Mouse (Mus musculus) brain, embryonic 14.5 days (tissue): ENCODE data around the gene Msi2. TPM values are rescaled to one million over a fixed set of nuclear protein-coding genes. Genes with fewer than 3 reads are reported as not detected.

ENCODE experiments used
- DNase-seq: peaks from one replicate; pipeline ENCODE4 v3.0.0-alpha.2; 2011; ENCODE audit warnings: low read depth
- CTCF ChIP-seq: fragments of 200-500 bp; IDR thresholded peaks from 2 replicates; pipeline ENCODE4 v1.5.1; 2012; ENCODE audit warnings: inconsistent platforms, mild to moderate bottlenecking, moderate library complexity, borderline replicate concordance; ENCODE audit not compliant: insufficient read depth, insufficient read length; ENCODE audit errors: extremely low read depth
- POLR2A ChIP-seq: fragments of 200-500 bp; IDR thresholded peaks from 2 replicates; pipeline ENCODE4 v1.6.1; 2012; ENCODE audit warnings: mild to moderate bottlenecking, inconsistent platforms, borderline replicate concordance; ENCODE audit not compliant: poor library complexity, insufficient read depth, insufficient read length, severe bottlenecking; ENCODE audit errors: extremely low read depth
- polyA plus RNA-seq: library from polyadenylated mRNA; depleted of rRNA; stranded (reverse); fragments of >200 nt; gene quantifications from 2 replicates; pipeline ENCODE4 v1.2.3, GENCODE M21; 2012

Msi2 gene
- polyA plus RNA-seq, 1 experiment, result 90.4 TPM

GRCm38 (mm10) chr11:88538710-88539340 is 179.5 kb downstream of the Msi2 start:
- no peak for TF ChIP-seq CTCF
- no peak for TF ChIP-seq POLR2A
- no peak for DNase-seq

DNA sequence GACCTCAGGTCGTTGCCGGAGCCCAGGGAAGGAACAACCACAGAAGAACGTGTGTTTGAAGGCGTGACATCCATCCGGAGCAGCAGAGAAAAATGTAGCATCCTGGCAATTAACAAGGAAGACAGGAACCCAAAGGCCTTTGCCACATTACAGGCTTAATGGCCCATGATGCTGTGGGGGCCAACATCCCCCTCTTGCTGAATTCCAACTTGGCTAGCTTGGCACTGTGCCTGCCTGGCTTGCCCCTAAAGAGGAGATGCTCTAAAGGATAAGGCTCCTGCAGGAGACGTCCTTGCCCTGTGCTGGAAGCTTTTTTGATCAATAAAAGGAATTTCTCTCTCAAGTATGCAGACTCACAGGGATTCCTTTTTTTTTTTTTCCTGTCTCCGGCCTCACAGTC is 181.0 kb downstream of the Msi2 start:
- TF ChIP-seq CTCF, result no peak
- TF ChIP-seq POLR2A, result no peak

DNA sequence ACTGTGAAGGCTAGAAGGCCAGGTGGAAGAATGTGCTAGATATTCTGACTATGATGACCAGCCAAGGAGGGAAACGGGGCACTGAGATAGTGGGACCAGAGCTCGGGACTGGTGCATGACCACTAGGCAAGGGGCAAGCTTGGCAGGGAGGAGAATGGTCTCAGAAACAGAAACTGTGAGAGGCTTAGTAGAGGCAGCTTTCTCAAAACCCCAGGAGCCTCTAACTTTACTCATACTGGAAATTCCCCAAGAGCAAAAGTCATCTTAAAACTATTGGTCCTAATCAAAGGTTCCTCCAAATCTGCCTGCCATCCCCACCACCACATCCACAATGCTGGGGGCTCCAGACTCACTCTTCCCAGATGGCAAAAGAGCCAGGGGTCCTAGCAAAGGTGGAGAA is 181.5 kb downstream of the Msi2 start:
- DNase-seq, result no peak
- no peak for TF ChIP-seq CTCF
- TF ChIP-seq POLR2A, result no peak

More for the DNA sequence above, 181.0 kb downstream of the Msi2 start:
- DNase-seq, result peak; percentile 67

DNA sequence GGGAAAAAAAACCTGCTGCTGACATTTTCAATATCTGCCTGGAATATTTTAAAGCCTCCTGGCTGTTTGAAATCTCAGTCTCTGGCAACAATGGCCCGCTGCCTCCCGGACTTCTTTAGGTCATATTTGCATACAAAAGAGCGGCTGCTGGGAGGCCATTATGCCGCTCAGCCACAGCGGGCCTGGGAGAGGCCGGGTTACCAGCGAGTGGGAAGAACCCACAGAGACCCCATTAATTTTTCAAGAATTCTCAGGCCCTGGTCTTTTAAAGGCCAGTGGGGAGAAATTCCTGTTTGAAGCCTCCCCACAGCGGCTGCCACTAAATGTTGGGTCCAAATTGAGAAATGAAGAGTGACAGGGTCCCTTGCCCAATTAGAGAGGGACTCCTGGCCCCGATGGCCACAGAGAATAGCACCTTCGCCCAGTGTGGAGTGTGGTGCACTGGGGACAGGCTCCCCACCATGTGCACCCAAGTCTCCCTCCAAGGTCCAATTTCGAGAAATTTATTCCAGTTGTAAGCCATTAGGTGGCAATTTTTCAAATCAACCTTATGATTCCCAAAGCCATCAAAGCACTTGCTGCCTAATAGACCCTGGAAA is 183.9 kb downstream of the Msi2 start:
- peak; percentile 86 for DNase-seq
- TF ChIP-seq CTCF (no peak), POLR2A (no peak)

DNA sequence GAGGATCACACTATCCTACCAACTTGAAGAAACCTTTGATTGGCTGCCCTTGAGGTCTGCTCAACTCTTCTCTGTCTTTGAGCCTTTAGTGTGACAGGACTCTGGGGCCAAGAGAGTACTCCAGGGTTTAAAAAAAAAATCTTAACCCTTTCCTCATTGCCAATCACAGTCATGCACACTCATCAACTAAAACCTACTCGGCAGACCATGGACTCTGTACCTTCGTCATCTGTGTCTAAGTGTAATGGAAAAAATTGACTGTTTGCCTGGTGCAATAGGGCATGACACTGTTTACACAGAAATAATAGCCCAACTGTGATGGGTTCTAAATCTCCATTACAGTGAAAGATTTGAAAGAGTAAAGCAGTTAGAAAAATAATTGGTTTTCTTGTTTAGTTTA is 186.3 kb downstream of the Msi2 start:
- no peak for DNase-seq
- TF ChIP-seq CTCF (no peak), POLR2A (no peak)

- TF ChIP-seq CTCF (no peak), POLR2A (no peak)
- no peak for DNase-seq
Measured at GRCm38 (mm10) chr11:88530032-88530431, 188.3 kb downstream of the Msi2 start.

DNA sequence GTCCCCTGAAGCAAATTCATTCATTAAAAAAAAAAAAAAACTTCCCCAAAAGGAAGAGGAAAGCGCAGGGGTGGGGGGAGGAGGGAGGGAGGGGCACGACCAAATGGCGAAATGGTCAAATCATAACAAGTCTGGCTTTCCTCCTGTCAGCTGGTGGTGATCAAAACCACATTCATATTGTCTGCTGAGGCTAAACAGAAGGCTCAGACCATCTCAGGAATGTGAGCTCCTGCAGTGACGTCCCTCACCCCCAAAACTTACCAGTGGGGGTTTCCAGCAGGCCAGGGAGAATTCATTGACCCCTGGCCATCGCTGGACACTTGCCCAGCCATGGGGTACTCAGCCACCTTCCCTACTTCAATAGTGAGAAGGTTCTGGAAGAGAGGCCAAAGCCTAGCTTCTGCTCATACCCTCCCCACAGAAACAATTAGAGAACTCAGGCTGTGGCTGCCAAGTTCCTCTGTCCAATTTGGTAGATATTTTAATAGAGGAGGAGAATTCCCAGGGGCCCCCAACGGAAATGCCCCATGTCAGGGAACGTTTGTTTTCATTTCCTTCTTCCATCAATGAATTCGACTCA is 189.7 kb downstream of the Msi2 start:
- peak; percentile 75 for DNase-seq
- TF ChIP-seq POLR2A (no peak), CTCF (no peak)

DNA sequence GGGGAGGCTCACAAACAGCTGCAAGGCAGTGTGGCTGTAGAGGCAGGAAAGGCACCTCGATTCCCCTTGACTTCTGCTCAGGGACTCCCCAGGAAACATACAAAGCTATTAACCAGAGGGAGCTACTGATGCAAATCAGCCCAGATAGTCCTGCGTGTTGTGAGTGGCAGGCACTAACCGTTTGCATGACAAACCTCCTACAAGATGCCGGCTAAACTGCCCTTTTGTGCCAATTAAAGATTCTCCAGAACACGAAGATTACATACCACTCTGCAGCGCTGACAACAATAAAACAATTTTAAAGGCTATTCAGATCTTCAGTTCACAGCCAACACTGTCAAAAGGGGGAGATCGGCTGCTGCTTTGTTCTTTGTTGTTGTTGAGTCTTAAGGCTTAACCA is 191.6 kb downstream of the Msi2 start:
- TF ChIP-seq POLR2A (no peak), CTCF (no peak)
- DNase-seq, result peak; percentile 81

DNA sequence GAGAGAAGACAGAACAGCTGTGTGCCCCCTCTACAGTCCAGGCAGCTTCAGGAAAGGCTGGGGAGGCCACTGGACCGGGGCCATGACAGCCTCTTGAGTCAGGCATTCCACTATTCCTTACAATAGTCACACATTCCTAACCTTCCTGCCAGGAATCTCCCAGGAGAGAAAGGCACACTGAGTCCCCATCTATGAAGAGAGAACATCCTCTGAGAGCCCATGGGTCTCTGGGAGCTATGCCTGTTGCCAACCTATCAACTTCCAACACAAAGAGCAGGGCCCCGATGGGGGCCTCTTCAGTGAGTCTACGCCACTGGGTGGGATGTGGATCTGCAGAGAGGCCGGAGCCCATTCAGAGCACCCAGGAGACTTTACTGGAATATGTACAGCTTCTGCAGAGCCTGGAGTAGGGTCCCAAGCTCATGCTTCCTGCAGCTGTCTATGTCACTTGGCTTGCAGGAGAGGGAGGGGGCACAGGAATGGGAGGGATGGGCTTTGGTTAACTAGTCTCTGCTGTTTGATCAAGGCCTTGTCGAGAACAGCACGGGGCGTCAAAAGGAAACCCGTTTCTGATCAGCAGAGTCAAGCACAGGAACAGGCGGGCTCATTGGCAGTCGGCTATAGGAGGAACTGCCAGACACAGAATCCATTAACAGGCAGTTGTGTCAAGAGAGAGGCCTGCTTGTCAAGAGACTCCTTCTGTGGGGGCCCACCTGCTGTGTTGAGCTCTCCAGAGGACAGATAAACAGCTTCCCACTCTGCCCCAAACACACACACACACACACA is 193.3 kb downstream of the Msi2 start:
- TF ChIP-seq CTCF, result no peak
- TF ChIP-seq POLR2A, result no peak
- DNase-seq, result peak; percentile 91

GRCm38 (mm10) chr11:88524437-88524789 is 193.9 kb downstream of the Msi2 start:
- DNase-seq, result no peak

GRCm38 (mm10) chr11:88523921-88524320 is 194.4 kb downstream of the Msi2 start:
- DNase-seq, result peak; percentile 47
- no peak for TF ChIP-seq CTCF

More at GRCm38 (mm10) chr11:88524437-88524789, 193.9 kb downstream of the Msi2 start:
- TF ChIP-seq POLR2A (no peak), CTCF (no peak)
